Mouse (Mus musculus) cerebellum, adult 2 months (tissue): Measurements from ENCODE around the gene Tmem219.

Source experiments
- CTCF ChIP-seq: fragments of 200-500 bp; IDR thresholded peaks from 2 replicates; pipeline ENCODE4 v1.5.1; 2011; ENCODE audit warnings: low read depth, mild to moderate bottlenecking, control low read depth, low read length, moderate library complexity, borderline replicate concordance; ENCODE audit not compliant: insufficient read depth
- POLR2A ChIP-seq: fragments of 200-500 bp; IDR thresholded peaks from 2 replicates; pipeline ENCODE4 v1.6.1; 2011; ENCODE audit warnings: low read length, control low read depth, borderline replicate concordance; ENCODE audit not compliant: insufficient read depth

DNA sequence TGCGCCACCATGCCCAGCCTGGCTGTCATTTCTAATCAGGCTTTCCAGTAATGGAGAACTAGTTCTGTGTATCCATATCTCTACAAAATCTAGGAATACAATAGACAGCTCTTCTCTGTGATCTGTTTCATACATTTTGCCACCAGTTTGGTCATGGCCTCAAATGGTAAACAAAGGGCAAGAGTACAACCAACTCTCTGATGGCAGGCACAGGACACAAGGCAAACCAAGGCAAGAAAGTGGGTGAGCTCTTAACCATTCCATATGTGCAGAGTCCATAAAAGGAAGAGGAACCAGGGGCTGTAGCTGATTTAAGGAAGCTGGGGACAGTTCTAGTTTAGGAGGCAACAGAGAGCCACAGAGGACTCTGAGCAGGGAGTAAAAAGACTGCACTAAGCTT is 45.5 kb downstream of the Tmem219 start:
- TF ChIP-seq POLR2A: no peak
- no peak for TF ChIP-seq CTCF
